Mouse (Mus musculus) lung, adult 2 months (tissue): ENCODE data around the gene Nipal3.

ENCODE experiments used
- CTCF ChIP-seq: fragments of 200-500 bp; IDR thresholded peaks from 2 replicates; pipeline ENCODE4 v1.5.1; 2011; ENCODE audit warnings: mild to moderate bottlenecking, low read length, control low read depth; ENCODE audit not compliant: insufficient read depth
- POLR2A ChIP-seq: fragments of 200-500 bp; IDR thresholded peaks from 2 replicates; pipeline ENCODE4 v1.6.1; 2011; ENCODE audit warnings: low read depth, mild to moderate bottlenecking, control low read depth, low read length, borderline replicate concordance; ENCODE audit errors: extremely low read depth

DNA sequence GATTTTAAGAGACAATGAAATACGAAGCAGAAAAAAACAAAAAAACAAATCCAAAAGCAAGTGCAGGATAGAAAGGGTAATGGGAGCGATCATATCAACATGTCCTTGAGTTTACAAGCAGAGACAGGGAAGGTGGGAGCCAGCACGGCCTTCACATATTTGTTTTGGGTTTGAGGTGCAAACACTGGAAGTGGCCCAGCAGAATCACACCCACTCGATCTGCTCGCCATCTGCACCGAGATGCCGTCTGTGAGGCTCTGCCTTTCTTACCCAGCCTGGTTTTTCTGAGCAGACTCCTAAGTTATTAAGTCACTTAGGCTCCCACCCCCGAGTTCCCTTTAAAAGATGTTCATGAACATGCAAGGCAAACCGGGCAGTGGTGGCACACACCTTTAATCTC lies 69.2 kb downstream of the Nipal3 start:
- TF ChIP-seq CTCF (no peak), POLR2A (no peak)
